In genomic region chr9:86451617-86452016, GRCm38 (mm10) we compare ENCODE assay signal across 8 mouse cellular contexts. TPM values are rescaled to one million over a fixed set of nuclear protein-coding genes. Genes with fewer than 3 reads are reported as not detected.
A peak's percentile ranks its signal among the peaks of the same experiment; 100 is the strongest.
DNase-seq lines count a peak whose midpoint lies in the region; ATAC-seq and TF ChIP-seq lines count a peak whose summit lies in the region.

No protein-coding gene starts in this region.

- H3K27ac ChIP-seq in bone marrow macrophage, adult 2 months (ENCODE audit: insufficient read depth, low read depth, low read length), result no peak overlapping the region
- no peak overlapping the region for H3K27ac ChIP-seq in lung, embryonic 15.5 days

- DNase-seq in ES-CJ7 (ENCODE audit: low read depth, low spot score), result peak; percentile 85
- peak; percentile 72 for DNase-seq in heart, postnatal 4 days
- DNase-seq in layer of hippocampus, adult 9-11 months, result peak; percentile 47
- DNase-seq in thymus, postnatal 14 days, result peak; percentile 67

- peak; percentile 46 for TF ChIP-seq CTCF in bone marrow macrophage, adult 2 months (IDR thresholded peaks at IDR 0.05; ENCODE audit: low read depth, low read length)

- peak; percentile 75 for ATAC-seq in erythroblast, adult 5-6 weeks (replicated peaks; ENCODE audit: low FRiP score, poor library complexity, severe bottlenecking)
- ATAC-seq in lung, embryonic 15.5 days (ENCODE audit: borderline replicate concordance, extremely low read depth, low FRiP score, low TSS enrichment), result peak; percentile 71; the same call in 1 of the 2 replicates
- peak; percentile 78 for ATAC-seq in neutrophil, adult 5-6 weeks (ENCODE audit: extremely low read depth, insufficient number of reproducible peaks, low FRiP score, poor library complexity, severe bottlenecking)

- peak overlapping the region; percentile 50 for H3K4me2 ChIP-seq in lung, embryonic 15.5 days

- TF ChIP-seq POLR2A in bone marrow macrophage, adult 2 months (IDR thresholded peaks at IDR 0.05; ENCODE audit: borderline replicate concordance, low read depth, low read length), result no peak

- H3K27me3 ChIP-seq in lung, embryonic 15.5 days, result no peaks in the 10 kb centered on the region

- H3K9me3 ChIP-seq in lung, embryonic 15.5 days, result no peaks in the 10 kb centered on the region

- no peak overlapping the region for H3K4me3 ChIP-seq in bone marrow macrophage, adult 2 months (ENCODE audit: insufficient read depth, low read length)
- H3K4me3 ChIP-seq in lung, embryonic 15.5 days, result 0 out of 2 replicates have a peak overlapping the region, but pooled peaks have one; percentile 8

- H3K36me3 ChIP-seq in lung, embryonic 15.5 days, result no peaks in the 10 kb centered on the region

- H3K9ac ChIP-seq in lung, embryonic 15.5 days, result no peak overlapping the region

- WGBS in lung, embryonic 15.5 days, result under 1% methylated on average over 13 of the region's 13 CpGs

- H3K4me1 ChIP-seq in bone marrow macrophage, adult 2 months (ENCODE audit: control insufficient read depth, insufficient read depth, low read length), result 0 out of 2 replicates have a peak, but pooled peaks cover 2% of the 10 kb centered on the region
- H3K4me1 ChIP-seq in lung, embryonic 15.5 days, result no peaks in the 10 kb centered on the region

RNA-seq across cellular contexts. Expression of gene Ube2cbp, which starts 13.1 kb away (rescaled TPM):
- polyA plus RNA-seq in bone marrow macrophage, adult 2 months (2012; ENCODE audit: insufficient read depth, insufficient read length, missing spikeins), result 0.31 TPM in 1 of 2 replicates, not detected in the other
- total RNA-seq in erythroblast, adult 5-6 weeks (2015; ENCODE audit: low replicate concordance), result 1.5 and 4.2 TPM in 2 replicates
- 0.98 and 2.0 TPM in 2 replicates for total RNA-seq in erythroblast, adult 5-6 weeks (2017; ENCODE audit: low replicate concordance)
- total RNA-seq in heart, postnatal 4 days (2021), result 1 to 10 TPM; 2.6 to 2.9 TPM
- polyA plus RNA-seq in lung, embryonic 15.5 days (2015; fragmentation: Nextera tagmentation; extraction: Ambion mirVana), result 5.0 and 5.4 TPM in 2 replicates
- total RNA-seq in neutrophil, adult 5-6 weeks (2017), result 1.2 and 2.1 TPM in 2 replicates

RNA-seq across cellular contexts. Expression of gene Dop1a, which starts 15.3 kb away (rescaled TPM):
- polyA plus RNA-seq in bone marrow macrophage, adult 2 months (2012; ENCODE audit: insufficient read depth, insufficient read length, missing spikeins), result 23.8 and 26.9 TPM in 2 replicates
- total RNA-seq in erythroblast, adult 5-6 weeks (2015; ENCODE audit: low replicate concordance), result 5.6 and 5.8 TPM in 2 replicates
- 7.2 and 11.0 TPM in 2 replicates for total RNA-seq in erythroblast, adult 5-6 weeks (2017; ENCODE audit: low replicate concordance)
- total RNA-seq in heart, postnatal 4 days (2021), result 10 to 100 TPM; 24.0 to 27.0 TPM
- 10.3 and 12.3 TPM in 2 replicates for polyA plus RNA-seq in lung, embryonic 15.5 days (2015; fragmentation: Nextera tagmentation; extraction: Ambion mirVana)
- 57.0 and 57.7 TPM in 2 replicates for total RNA-seq in neutrophil, adult 5-6 weeks (2017)
